Mouse (Mus musculus) T-helper 17 cell (primary cell): ENCODE results near the gene Prkg1.

ENCODE experiments used
- in situ Hi-C, 2 experiments: fragments of 300-600 bp; cut with MboI, MseI; formaldehyde crosslinking; loops; 1 replicate in 1 of 2; 2 replicates in 1 of 2; pipeline ENCODE4 v1.15.1; 2025; ENCODE audit warnings: high pct_unique_total_duplicates in 2 of 2

Prkg1 gene

GRCm38 (mm10) chr19:31177279-31177922 lies 587.4 kb downstream of the Prkg1 start:
- in situ Hi-C loops = no loop called here

- in situ Hi-C loops = no loop called here
Observed at GRCm38 (mm10) chr19:31170985-31171384, 593.8 kb downstream of the Prkg1 start.

- in situ Hi-C loops = no loop called here
Observed at GRCm38 (mm10) chr19:31158944-31159460, 605.8 kb downstream of the Prkg1 start.

- in situ Hi-C loops = no loop called here
Observed at GRCm38 (mm10) chr19:31153399-31153798, 611.4 kb downstream of the Prkg1 start.

- in situ Hi-C loops = no loop called here
Observed at GRCm38 (mm10) chr19:31149902-31150301, 614.9 kb downstream of the Prkg1 start.

GRCm38 (mm10) chr19:31147457-31147856 lies 617.4 kb downstream of the Prkg1 start:
- in situ Hi-C loops = no loop called here

- in situ Hi-C loops = no loop called here
Observed at GRCm38 (mm10) chr19:31146156-31146555, 618.7 kb downstream of the Prkg1 start.

GRCm38 (mm10) chr19:31141905-31142304 lies 622.9 kb downstream of the Prkg1 start:
- in situ Hi-C loops = no loop called here

GRCm38 (mm10) chr19:31136316-31136715 lies 628.5 kb downstream of the Prkg1 start:
- in situ Hi-C loops = loop anchor here in 1 of 2 experiments (10.0 kb wide), 1 partner anchor 208 kb away; no protein-coding TSS in a partner anchor

- in situ Hi-C loops = loop anchor here in 1 of 2 experiments (10.0 kb wide), 1 partner anchor 212 kb away; no protein-coding TSS in a partner anchor
Observed at GRCm38 (mm10) chr19:31132614-31133013, 632.2 kb downstream of the Prkg1 start.

GRCm38 (mm10) chr19:31124628-31125027 lies 640.2 kb downstream of the Prkg1 start:
- in situ Hi-C loops = loop anchor here in 1 of 2 experiments (10.0 kb wide), 1 partner anchor 60 kb away; no protein-coding TSS in a partner anchor

- in situ Hi-C loops = no loop called here
Observed at GRCm38 (mm10) chr19:31114690-31115089, 650.1 kb downstream of the Prkg1 start.

GRCm38 (mm10) chr19:31106835-31107554 lies 657.8 kb downstream of the Prkg1 start:
- in situ Hi-C loops = no loop called here

GRCm38 (mm10) chr19:31106036-31106435 lies 658.8 kb downstream of the Prkg1 start:
- in situ Hi-C loops = no loop called here

- in situ Hi-C loops = no loop called here
Observed at GRCm38 (mm10) chr19:31104764-31105163, 660.1 kb downstream of the Prkg1 start.

GRCm38 (mm10) chr19:31099369-31099768 lies 665.5 kb downstream of the Prkg1 start:
- in situ Hi-C loops = no loop called here

GRCm38 (mm10) chr19:31097857-31098256 lies 667.0 kb downstream of the Prkg1 start:
- in situ Hi-C loops = no loop called here

- in situ Hi-C loops = no loop called here
Observed at GRCm38 (mm10) chr19:31083761-31084160, 681.1 kb downstream of the Prkg1 start.

GRCm38 (mm10) chr19:31082662-31083429 lies 682.0 kb downstream of the Prkg1 start, which contains the start of gene Cstf2t:
Gene Cstf2t (plus strand): TSS chr19:31082837.
- in situ Hi-C loops = no loop called here

- in situ Hi-C loops = no loop called here
Observed at GRCm38 (mm10) chr19:31082226-31082625, 682.6 kb downstream of the Prkg1 start.

- in situ Hi-C loops = no loop called here
Observed at GRCm38 (mm10) chr19:31078241-31078640, 686.6 kb downstream of the Prkg1 start.

- in situ Hi-C loops = no loop called here
Observed at GRCm38 (mm10) chr19:31076106-31076505, 688.7 kb downstream of the Prkg1 start.
